Mouse (Mus musculus) testis, adult 2 months (tissue): ENCODE results near the gene Cbr2. TPM values are rescaled to one million over a fixed set of nuclear protein-coding genes. Genes with fewer than 3 reads are reported as not detected.

ENCODE experiments used
- H3K27ac ChIP-seq: fragments of 200-500 bp; 2 replicates; pipeline ENCODE4 v1.5.1; 2012; ENCODE audit warnings: low read depth, low read length; ENCODE audit not compliant: control insufficient read depth, insufficient read depth
- H3K27me3 ChIP-seq: fragments of 200-500 bp; 2 replicates; pipeline ENCODE4 v1.6.1; 2012; ENCODE audit warnings: mild to moderate bottlenecking, low read length, moderate library complexity; ENCODE audit not compliant: control insufficient read depth, insufficient read depth
- H3K36me3 ChIP-seq: fragments of 200-500 bp; 2 replicates; pipeline ENCODE4 v1.6.1; 2012; ENCODE audit warnings: mild to moderate bottlenecking, low read length; ENCODE audit not compliant: control insufficient read depth, insufficient read depth
- H3K4me1 ChIP-seq: fragments of 200-500 bp; 2 replicates; pipeline ENCODE4 v1.6.1; 2012; ENCODE audit warnings: low read length; ENCODE audit not compliant: control insufficient read depth, insufficient read depth
- H3K4me3 ChIP-seq: fragments of 200-500 bp; 2 replicates; pipeline ENCODE4 v1.5.1; 2012; ENCODE audit warnings: low read depth, mild to moderate bottlenecking, low read length, moderate library complexity, mixed read lengths; ENCODE audit not compliant: control insufficient read depth
- CTCF ChIP-seq: fragments of 200-500 bp; IDR thresholded peaks from 2 replicates; pipeline ENCODE4 v1.5.1; 2012; ENCODE audit warnings: low read depth, mild to moderate bottlenecking, inconsistent platforms, low read length, moderate library complexity; ENCODE audit not compliant: control insufficient read depth, insufficient read depth, insufficient replicate concordance
- POLR2A ChIP-seq: fragments of 200-500 bp; IDR thresholded peaks from 2 replicates; pipeline ENCODE4 v1.6.1; 2012; ENCODE audit warnings: low read depth, mild to moderate bottlenecking, inconsistent platforms, low read length, moderate library complexity; ENCODE audit not compliant: control insufficient read depth
- polyA plus RNA-seq: library from polyadenylated mRNA; depleted of rRNA; stranded (reverse); fragments of >200 nt; gene quantifications from 2 replicates; pipeline ENCODE4 v1.2.3, GENCODE M21; 2012

Gene Cbr2
- polyA plus RNA-seq, 1 experiment, result 7.7 TPM

DNA sequence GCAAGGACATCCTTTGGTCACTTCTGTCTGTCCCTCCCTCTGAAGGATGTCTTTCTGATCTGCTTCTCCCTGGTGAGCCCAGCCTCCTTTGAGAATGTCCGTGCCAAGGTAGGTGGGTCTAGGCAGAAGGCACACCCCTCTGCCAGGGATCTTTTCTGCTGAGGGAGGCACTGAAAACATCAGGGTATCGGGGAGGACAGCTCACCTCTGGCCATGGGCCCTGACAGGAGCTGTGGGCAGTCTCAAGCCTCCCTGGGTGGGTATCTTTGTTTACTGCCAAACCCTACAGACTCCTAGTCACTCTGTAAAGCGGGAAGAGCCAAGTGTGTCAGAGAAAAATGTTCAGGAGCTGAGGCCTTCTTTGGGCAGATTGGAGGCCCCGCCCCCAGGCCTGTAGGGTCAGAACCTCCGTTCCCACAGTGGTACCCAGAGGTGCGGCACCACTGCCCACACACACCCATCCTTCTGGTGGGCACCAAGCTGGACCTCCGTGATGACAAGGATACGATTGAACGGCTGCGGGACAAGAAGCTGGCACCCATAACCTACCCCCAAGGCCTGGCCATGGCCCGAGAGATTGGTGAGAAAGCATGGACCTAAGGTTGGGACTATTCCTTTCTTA is 9.0 kb downstream of the Cbr2 start:
- TF ChIP-seq CTCF, result no peak
- no peak for TF ChIP-seq POLR2A
- H3K27ac ChIP-seq, result no peak overlapping the region
- no peak overlapping the region for H3K4me3 ChIP-seq
- no peaks in the 10 kb centered on the region for H3K27me3 ChIP-seq
- H3K36me3 ChIP-seq, result no peaks in the 10 kb centered on the region
- peaks cover 21% of the 10 kb centered on the region for H3K4me1 ChIP-seq

DNA sequence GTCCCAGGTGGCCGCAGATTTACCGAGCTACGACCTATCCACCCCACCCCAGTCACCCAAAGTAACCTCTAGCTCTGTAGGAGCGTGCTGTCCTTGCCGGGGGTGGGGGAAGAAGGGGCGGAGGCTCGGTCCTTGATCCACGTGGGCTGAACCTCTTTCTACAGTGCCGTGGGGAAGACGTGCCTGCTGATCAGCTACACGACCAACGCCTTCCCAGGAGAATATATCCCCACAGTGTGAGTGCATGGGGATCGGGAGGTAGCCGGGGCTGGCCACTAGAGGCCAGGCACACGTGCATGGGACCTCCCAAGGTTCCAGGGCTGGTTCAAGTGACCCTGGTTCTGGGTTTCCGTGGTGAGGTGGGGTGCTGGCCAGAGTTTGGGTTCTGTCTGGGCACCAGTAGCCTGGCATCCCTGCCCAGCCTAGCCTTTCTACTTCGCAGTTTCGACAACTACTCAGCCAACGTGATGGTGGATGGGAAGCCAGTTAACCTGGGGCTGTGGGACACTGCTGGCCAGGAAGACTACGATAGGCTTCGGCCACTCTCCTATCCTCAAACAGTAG is 9.8 kb downstream of the Cbr2 start:
- Histone ChIP-seq H3K4me1 (peaks cover 21% of the 10 kb centered on the region), H3K27me3 (no peaks in the 10 kb centered on the region), H3K36me3 (no peaks in the 10 kb centered on the region), H3K4me3 (peak overlapping the region; percentile 46), H3K27ac (no peak overlapping the region)
- no peak for TF ChIP-seq CTCF
- TF ChIP-seq POLR2A, result no peak

DNA sequence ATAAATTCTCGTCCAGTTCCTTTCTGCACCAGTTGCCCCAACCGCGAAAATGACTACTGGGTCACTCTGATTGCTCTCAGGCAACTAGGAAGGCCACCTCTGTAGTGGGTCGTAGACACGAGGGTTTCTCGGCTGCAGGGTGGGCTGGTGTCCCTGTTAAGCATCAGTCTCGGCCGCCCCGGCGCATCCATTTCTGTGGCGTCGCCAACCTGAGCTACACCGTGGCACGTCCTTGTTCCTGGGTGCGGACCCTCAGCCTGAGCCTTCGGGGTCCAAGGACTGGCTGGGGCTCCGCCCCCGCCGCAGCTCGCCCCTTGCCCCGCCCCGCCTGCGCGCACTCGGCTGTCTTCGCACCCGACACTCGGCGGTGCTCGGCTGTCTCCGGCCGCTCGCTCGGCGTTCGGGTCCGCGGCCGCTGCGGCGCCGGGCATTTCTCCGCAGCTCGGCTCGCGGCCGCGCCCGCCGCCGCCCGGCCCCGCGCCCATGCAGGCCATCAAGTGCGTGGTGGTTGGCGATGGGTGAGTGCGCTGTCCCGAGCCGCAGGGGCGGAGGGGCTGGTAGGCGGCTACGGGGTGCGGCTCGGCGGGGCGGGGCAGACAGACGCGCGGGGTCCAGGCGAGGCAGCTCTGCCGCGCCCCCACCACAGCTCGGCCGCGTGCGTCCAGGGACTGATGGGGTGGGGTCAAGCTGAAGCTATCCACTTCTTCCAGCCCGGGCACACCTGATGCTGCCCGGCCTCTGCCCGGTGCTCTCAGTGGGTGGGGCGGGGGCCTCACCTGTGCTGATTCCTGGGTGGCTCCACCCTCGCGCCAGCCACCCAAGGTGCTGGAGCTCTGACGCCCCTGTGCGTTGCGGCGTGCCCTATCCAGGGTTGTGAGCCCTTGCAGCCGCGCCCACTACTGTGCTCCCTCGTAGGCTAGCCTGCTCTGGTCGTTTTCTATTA is 10.5 kb downstream of the Cbr2 start, which contains the start of gene Rac3:
Rac3 (plus strand) TSS at position 347 of the 943 bp plus-strand sequence.
- peak within 1 kb of the TSS; percentile 46 for H3K4me3 ChIP-seq
- TF ChIP-seq POLR2A (no peak), CTCF (no peak)
- H3K4me1 ChIP-seq, result peaks cover 17% of the 10 kb centered on the region
- no peaks in the 10 kb centered on the region for H3K27me3 ChIP-seq
- H3K36me3 ChIP-seq, result no peaks in the 10 kb centered on the region
- H3K27ac ChIP-seq, result no peak within 1 kb of the TSS

DNA sequence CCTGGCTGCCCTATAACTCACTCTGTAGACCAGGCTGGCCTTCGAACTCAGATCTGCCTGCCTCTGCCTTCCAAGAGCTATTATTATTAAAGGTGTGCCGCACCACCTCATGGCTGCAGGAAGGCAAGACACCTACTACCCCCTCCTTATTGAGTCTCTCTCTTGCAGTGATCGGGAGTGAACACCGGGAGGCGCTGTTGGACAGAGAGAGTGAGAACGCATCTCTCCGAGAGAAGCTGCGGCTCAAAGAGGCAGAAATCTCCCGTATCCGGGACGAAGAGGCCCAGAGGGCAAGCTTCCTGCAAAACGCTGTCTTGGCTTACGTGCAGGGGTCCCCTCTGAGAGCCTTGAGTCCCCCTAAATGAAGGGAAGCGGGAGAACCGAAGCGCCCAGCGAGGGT is 11.5 kb downstream of the Cbr2 start:
- TF ChIP-seq CTCF, result peak; percentile 91; the same call in 1 of the 2 replicates
- TF ChIP-seq POLR2A, result no peak
- no peaks in the 10 kb centered on the region for H3K27me3 ChIP-seq
- H3K36me3 ChIP-seq, result no peaks in the 10 kb centered on the region
- H3K27ac ChIP-seq, result no peak overlapping the region
- H3K4me3 ChIP-seq, result no peak overlapping the region
- peaks cover 16% of the 10 kb centered on the region for H3K4me1 ChIP-seq

DNA sequence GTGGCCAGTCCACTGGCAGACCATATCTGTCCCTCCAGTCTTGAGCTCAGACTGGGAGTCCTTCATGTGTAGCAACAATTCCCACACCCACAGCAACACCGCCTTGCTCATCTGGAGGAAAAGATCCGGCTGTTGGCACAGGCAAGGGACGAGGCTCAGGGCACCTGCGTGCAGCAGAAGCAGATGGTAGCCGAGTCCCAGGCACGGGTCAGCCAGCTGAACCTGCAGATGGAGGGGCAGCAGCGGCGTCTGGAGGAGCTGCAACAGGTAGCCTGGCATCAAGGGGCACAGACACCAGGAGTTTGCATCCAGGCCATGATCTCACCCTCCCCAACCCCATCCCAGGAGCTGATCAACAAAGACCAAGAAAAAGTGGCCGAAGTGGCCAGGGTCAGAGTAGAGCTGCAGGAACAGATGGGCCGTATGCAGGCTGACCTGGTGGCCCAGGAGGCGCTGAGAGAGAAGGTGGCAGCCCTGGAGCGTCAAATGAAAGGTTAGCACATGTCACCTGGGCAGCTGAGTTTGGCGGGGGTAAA is 12.0 kb downstream of the Cbr2 start:
- Histone ChIP-seq H3K4me1 (peaks cover 16% of the 10 kb centered on the region), H3K4me3 (no peak overlapping the region), H3K27ac (no peak overlapping the region), H3K27me3 (no peaks in the 10 kb centered on the region), H3K36me3 (no peaks in the 10 kb centered on the region)
- no peak for TF ChIP-seq CTCF

DNA sequence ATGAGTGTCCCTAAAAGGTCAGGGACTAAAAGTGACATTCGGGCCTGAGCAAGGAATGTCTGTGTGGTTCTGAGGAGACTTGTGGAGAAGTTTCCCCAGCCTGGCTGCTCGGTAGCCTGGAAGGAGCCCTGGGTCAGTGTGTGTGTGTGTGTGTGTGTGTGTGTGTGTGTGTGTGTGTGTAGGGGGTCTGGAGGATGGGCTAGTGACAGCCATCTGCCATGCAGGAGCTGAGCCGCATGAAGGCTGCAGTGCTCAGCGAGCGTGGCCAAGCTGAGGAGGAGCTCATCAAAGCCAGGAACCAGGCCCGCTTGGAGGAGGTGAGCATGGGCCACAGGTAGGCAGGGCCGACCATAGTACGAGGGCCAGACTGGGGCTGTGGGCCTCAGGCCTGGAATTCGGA is 12.7 kb downstream of the Cbr2 start:
- no peaks in the 10 kb centered on the region for H3K27me3 ChIP-seq
- no peak overlapping the region for H3K4me3 ChIP-seq
- no peak for TF ChIP-seq CTCF
- H3K36me3 ChIP-seq, result no peaks in the 10 kb centered on the region
- H3K27ac ChIP-seq, result no peak overlapping the region
- peaks cover 18% of the 10 kb centered on the region for H3K4me1 ChIP-seq

DNA sequence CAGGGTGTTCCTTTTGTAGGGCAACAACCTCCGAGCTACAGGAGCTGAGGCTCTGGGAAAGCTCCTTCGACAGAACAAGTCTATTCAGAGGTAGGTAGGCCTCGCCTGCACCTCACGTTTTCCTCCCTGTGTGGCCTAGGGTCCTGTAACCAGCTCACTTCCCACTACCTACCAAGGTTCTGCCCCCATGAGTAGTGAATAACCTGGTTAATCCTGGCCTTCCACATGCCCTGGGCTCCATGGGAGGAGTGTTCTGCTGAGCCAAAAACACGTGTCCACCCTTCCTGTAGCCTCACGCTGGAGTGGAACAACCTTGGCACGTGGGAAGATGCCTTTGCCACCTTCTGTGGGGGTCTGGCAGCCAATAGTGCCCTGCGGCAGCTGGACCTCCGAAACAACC is 16.8 kb downstream of the Cbr2 start:
- Histone ChIP-seq H3K4me1 (peaks cover 22% of the 10 kb centered on the region), H3K27me3 (no peaks in the 10 kb centered on the region), H3K36me3 (no peaks in the 10 kb centered on the region), H3K27ac (no peak overlapping the region), H3K4me3 (no peak overlapping the region)
- no peak for TF ChIP-seq POLR2A
- TF ChIP-seq CTCF, result no peak
